Mouse (Mus musculus): ENCODE results near the gene Ctnna2. TPM values are rescaled to one million over a fixed set of nuclear protein-coding genes. Genes with fewer than 3 reads are reported as not detected.
A peak's percentile ranks its signal among the peaks of the same experiment; 100 is the strongest.

Gene Ctnna2
- total RNA-seq, 2 experiments from 2014 or later = 82.8 to 86.1 TPM

- DNase-seq (ENCODE audit: low spot score in 2 of 2) = peak; percentile 25 to 64
These were observed 375.6 kb downstream of the Ctnna2 start for GRCm38 (mm10) chr6:77603914-77604313.

- DNase-seq (ENCODE audit: low spot score in 2 of 2) = no peak
These were observed 380.3 kb downstream of the Ctnna2 start for GRCm38 (mm10) chr6:77599244-77599643.

- DNase-seq (ENCODE audit: low spot score in 2 of 2) = peak in 1 of 2 experiments; percentile 60
These were observed 396.9 kb downstream of the Ctnna2 start for GRCm38 (mm10) chr6:77582568-77582967.

GRCm38 (mm10) chr6:77580926-77581325 lies 398.6 kb downstream of the Ctnna2 start:
- DNase-seq (ENCODE audit: low spot score in 2 of 2) = no peak

GRCm38 (mm10) chr6:77578612-77579011 lies 400.9 kb downstream of the Ctnna2 start:
- DNase-seq (ENCODE audit: low spot score in 2 of 2) = peak in 1 of 2 experiments; percentile 62

- no peak for DNase-seq (ENCODE audit: low spot score in 2 of 2)
These were observed 401.9 kb downstream of the Ctnna2 start for GRCm38 (mm10) chr6:77577585-77577984.

- peak; percentile 32 to 76 for DNase-seq (ENCODE audit: low spot score in 2 of 2)
These were observed 406.9 kb downstream of the Ctnna2 start for GRCm38 (mm10) chr6:77572614-77573013.

- no peak for DNase-seq (ENCODE audit: low spot score in 2 of 2)
These were observed 409.6 kb downstream of the Ctnna2 start for GRCm38 (mm10) chr6:77569851-77570250.

- no peak for DNase-seq (ENCODE audit: low spot score in 2 of 2)
These were observed 423.3 kb downstream of the Ctnna2 start for GRCm38 (mm10) chr6:77556181-77556580.

GRCm38 (mm10) chr6:77537055-77537807 lies 442.3 kb downstream of the Ctnna2 start:
- peak; percentile 0 to 22 for DNase-seq (ENCODE audit: low spot score in 2 of 2)

GRCm38 (mm10) chr6:77527636-77528035 lies 451.9 kb downstream of the Ctnna2 start:
- no peak for DNase-seq (ENCODE audit: low spot score in 2 of 2)

GRCm38 (mm10) chr6:77521836-77522235 lies 457.7 kb downstream of the Ctnna2 start:
- DNase-seq (ENCODE audit: low spot score in 2 of 2) = no peak

- DNase-seq (ENCODE audit: low spot score in 2 of 2) = no peak
These were observed 463.0 kb downstream of the Ctnna2 start for GRCm38 (mm10) chr6:77516515-77516914.

- DNase-seq (ENCODE audit: low spot score in 2 of 2) = no peak
These were observed 467.7 kb downstream of the Ctnna2 start for GRCm38 (mm10) chr6:77511805-77512204.

GRCm38 (mm10) chr6:77491721-77492120 lies 487.8 kb downstream of the Ctnna2 start:
- no peak for DNase-seq (ENCODE audit: low spot score in 2 of 2)

- DNase-seq (ENCODE audit: low spot score in 2 of 2) = no peak
These were observed 492.8 kb downstream of the Ctnna2 start for GRCm38 (mm10) chr6:77486658-77487057.

GRCm38 (mm10) chr6:77482081-77482480 lies 497.4 kb downstream of the Ctnna2 start:
- DNase-seq (ENCODE audit: low spot score in 2 of 2) = peak in 1 of 2 experiments; percentile 21

GRCm38 (mm10) chr6:77475354-77475753 lies 504.1 kb downstream of the Ctnna2 start:
- DNase-seq (ENCODE audit: low spot score in 2 of 2) = peak; percentile 41 to 75

- peak in 1 of 2 experiments; percentile 49 for DNase-seq (ENCODE audit: low spot score in 2 of 2)
These were observed 506.2 kb downstream of the Ctnna2 start for GRCm38 (mm10) chr6:77473256-77473655.

- peak in 1 of 2 experiments; percentile 58 for DNase-seq (ENCODE audit: low spot score in 2 of 2)
These were observed 511.4 kb downstream of the Ctnna2 start for GRCm38 (mm10) chr6:77468058-77468457.

- DNase-seq (ENCODE audit: low spot score in 2 of 2) = no peak
These were observed 516.8 kb downstream of the Ctnna2 start for GRCm38 (mm10) chr6:77462737-77463136.

- peak; percentile 21 to 62 for DNase-seq (ENCODE audit: low spot score in 2 of 2)
These were observed 521.6 kb downstream of the Ctnna2 start for GRCm38 (mm10) chr6:77457919-77458318.

GRCm38 (mm10) chr6:77446861-77447260 lies 532.6 kb downstream of the Ctnna2 start:
- DNase-seq (ENCODE audit: low spot score in 2 of 2) = no peak

Data from layer of hippocampus, adult 18-20 months (tissue).